Mouse (Mus musculus) brain, embryonic 14.5 days (tissue): ENCODE results near the gene Ppp1r21. TPM values are rescaled to one million over a fixed set of nuclear protein-coding genes. Genes with fewer than 3 reads are reported as not detected.

Source experiments
- DNase-seq: peaks from one replicate; pipeline ENCODE4 v3.0.0-alpha.2; 2011; ENCODE audit warnings: low read depth
- CTCF ChIP-seq: fragments of 200-500 bp; IDR thresholded peaks from 2 replicates; pipeline ENCODE4 v1.5.1; 2012; ENCODE audit warnings: inconsistent platforms, mild to moderate bottlenecking, moderate library complexity, borderline replicate concordance; ENCODE audit not compliant: insufficient read depth, insufficient read length; ENCODE audit errors: extremely low read depth
- POLR2A ChIP-seq: fragments of 200-500 bp; IDR thresholded peaks from 2 replicates; pipeline ENCODE4 v1.6.1; 2012; ENCODE audit warnings: mild to moderate bottlenecking, inconsistent platforms, borderline replicate concordance; ENCODE audit not compliant: poor library complexity, insufficient read depth, insufficient read length, severe bottlenecking; ENCODE audit errors: extremely low read depth
- polyA plus RNA-seq: library from polyadenylated mRNA; depleted of rRNA; stranded (reverse); fragments of >200 nt; gene quantifications from 2 replicates; pipeline ENCODE4 v1.2.3, GENCODE M21; 2012

The Ppp1r21 gene
- polyA plus RNA-seq, 1 experiment = 76.5 TPM

GRCm38 (mm10) chr17:88600492-88601026 is 70.6 kb downstream of the Ppp1r21 start:
- DNase-seq = no peak
- TF ChIP-seq CTCF = no peak
- no peak for TF ChIP-seq POLR2A

GRCm38 (mm10) chr17:88603943-88604342 is 74.0 kb downstream of the Ppp1r21 start:
- TF ChIP-seq CTCF (no peak), POLR2A (no peak)
- DNase-seq = no peak

- no peak for DNase-seq
- no peak for TF ChIP-seq POLR2A
- TF ChIP-seq CTCF = no peak
Observed at GRCm38 (mm10) chr17:88606056-88606455, 76.1 kb downstream of the Ppp1r21 start.

- DNase-seq = no peak
- TF ChIP-seq CTCF (no peak), POLR2A (no peak)
Observed at GRCm38 (mm10) chr17:88609361-88609760, 79.4 kb downstream of the Ppp1r21 start.

GRCm38 (mm10) chr17:88611057-88611456 is 81.1 kb downstream of the Ppp1r21 start:
- no peak for DNase-seq
- TF ChIP-seq POLR2A (no peak), CTCF (no peak)

- DNase-seq = no peak
- TF ChIP-seq POLR2A = no peak
Observed at GRCm38 (mm10) chr17:88613172-88613571, 83.3 kb downstream of the Ppp1r21 start.

- DNase-seq = no peak
- TF ChIP-seq POLR2A (no peak), CTCF (no peak)
Observed at GRCm38 (mm10) chr17:88613721-88614120, 83.8 kb downstream of the Ppp1r21 start.

- DNase-seq = no peak
- TF ChIP-seq CTCF (no peak), POLR2A (no peak)
Observed at GRCm38 (mm10) chr17:88614234-88614633, 84.3 kb downstream of the Ppp1r21 start.

- TF ChIP-seq POLR2A = no peak
- TF ChIP-seq CTCF = no peak
- DNase-seq = no peak
Observed at GRCm38 (mm10) chr17:88614733-88615132, 84.8 kb downstream of the Ppp1r21 start.

GRCm38 (mm10) chr17:88615492-88616155 is 85.7 kb downstream of the Ppp1r21 start:
- TF ChIP-seq CTCF (no peak), POLR2A (no peak)
- no peak for DNase-seq

- TF ChIP-seq POLR2A (no peak), CTCF (no peak)
- no peak for DNase-seq
Observed at GRCm38 (mm10) chr17:88620935-88621334, 91.0 kb downstream of the Ppp1r21 start.

- no peak for TF ChIP-seq POLR2A
- no peak for DNase-seq
Observed at GRCm38 (mm10) chr17:88621374-88621773, 91.5 kb downstream of the Ppp1r21 start.

- no peak for TF ChIP-seq POLR2A
- no peak for TF ChIP-seq CTCF
Observed at GRCm38 (mm10) chr17:88622711-88623110, 92.8 kb downstream of the Ppp1r21 start.

GRCm38 (mm10) chr17:88624386-88624785 is 94.5 kb downstream of the Ppp1r21 start:
- no peak for TF ChIP-seq POLR2A

More at GRCm38 (mm10) chr17:88622711-88623110, 92.8 kb downstream of the Ppp1r21 start:
- DNase-seq = no peak

More at GRCm38 (mm10) chr17:88624386-88624785, 94.5 kb downstream of the Ppp1r21 start:
- no peak for DNase-seq
